In the genomic region with DNA sequence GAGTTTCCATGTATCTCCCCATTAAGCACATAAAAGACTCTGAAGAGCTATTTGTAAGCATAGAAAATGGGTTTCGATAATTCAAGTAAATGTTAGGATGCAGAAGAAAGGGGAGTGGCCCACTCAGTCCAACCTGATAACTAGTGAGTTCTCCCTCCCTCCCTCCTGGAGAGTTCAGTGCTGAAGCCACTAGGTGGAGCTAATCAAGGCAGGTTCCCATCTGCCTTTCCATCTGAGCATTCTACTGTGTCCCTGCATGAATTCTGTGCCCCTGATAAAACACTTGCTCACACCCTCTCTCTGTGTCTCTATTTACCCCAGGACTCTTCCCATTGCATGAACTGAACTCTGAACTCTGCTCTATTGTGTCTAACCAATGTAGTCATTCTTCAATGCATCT, we compare ENCODE assay signal across 8 mouse cellular contexts. TPM values are rescaled to one million over a fixed set of nuclear protein-coding genes. Genes with fewer than 3 reads are reported as not detected.
A peak's percentile ranks its signal among the peaks of the same experiment; 100 is the strongest.
DNase-seq lines count a peak whose midpoint lies in the region; ATAC-seq and TF ChIP-seq lines count a peak whose summit lies in the region.
"Had no signal": no experiment of that assay in that cellular context is flagged by ENCODE, and none has a peak within 500 bp of the region (broad histone marks: within the 10 kb centered on the region; RNA-seq: fewer than 3 reads in every experiment).

No protein-coding gene starts in this region.

- TF ChIP-seq POLR2A in kidney, adult 2 months (IDR thresholded peaks at IDR 0.05; ENCODE audit: low read depth, low read length) = no peak

- no peaks in the 10 kb centered on the region for H3K27me3 ChIP-seq in kidney, adult 2 months (replicated peaks; ENCODE audit: control insufficient read depth, insufficient read depth, low read length)
- no peaks in the 10 kb centered on the region for H3K27me3 ChIP-seq in kidney, embryonic 14.5 days (ENCODE audit: control insufficient read depth, insufficient read depth, low read length)
- H3K27me3 ChIP-seq: embryonic facial prominence, embryonic 13.5 days had no signal

- H3K4me3 ChIP-seq in kidney, adult 2 months (ENCODE audit: insufficient read depth, low read depth, low read length) = no peak overlapping the region
- H3K4me3 ChIP-seq in kidney, embryonic 14.5 days (ENCODE audit: low read length) = no peak overlapping the region
- H3K4me3 ChIP-seq: embryonic facial prominence, embryonic 13.5 days had no signal

- H3K36me3 ChIP-seq in kidney, adult 2 months (ENCODE audit: control insufficient read depth, insufficient read depth, low read length) = no peaks in the 10 kb centered on the region
- H3K36me3 ChIP-seq in kidney, embryonic 14.5 days (ENCODE audit: control insufficient read depth, insufficient read depth, low read length) = no peaks in the 10 kb centered on the region
- H3K36me3 ChIP-seq: embryonic facial prominence, embryonic 13.5 days had no signal

- H3K9ac ChIP-seq in kidney, embryonic 14.5 days (ENCODE audit: low read depth, low read length) = no peak overlapping the region
- H3K9ac ChIP-seq: embryonic facial prominence, embryonic 13.5 days had no signal

- WGBS in kidney, adult 2 months = 60% methylated on average over 1 of the region's 1 CpGs
- 62% methylated on average over 1 of the region's 1 CpGs for WGBS in kidney, embryonic 14.5 days

- peak; percentile 51 for TF ChIP-seq CTCF in kidney, adult 2 months (conservative IDR thresholded peaks at IDR 0.05; ENCODE audit: insufficient read depth, insufficient read length, low read depth, low read length)

- H3K27ac ChIP-seq in kidney, adult 2 months (ENCODE audit: insufficient read depth, low read depth, low read length) = no peak overlapping the region
- no peak overlapping the region for H3K27ac ChIP-seq in kidney, embryonic 14.5 days (ENCODE audit: low read depth, low read length)
- H3K27ac ChIP-seq: embryonic facial prominence, embryonic 13.5 days had no signal

- no peak overlapping the region for H3K4me2 ChIP-seq in kidney, embryonic 14.5 days (replicated peaks; ENCODE audit: low read depth, low read length)
- H3K4me2 ChIP-seq: embryonic facial prominence, embryonic 13.5 days had no signal

- no peak for DNase-seq in kidney, adult 2 months
- peak; percentile 38 for DNase-seq in thymus, postnatal 0 days (ENCODE audit: low spot score)
- no peak for DNase-seq in thymus, postnatal 36 days
- DNase-seq in forelimb bud, embryonic 11.5 days (ENCODE audit: low read depth, low spot score) = peak; percentile 32
- DNase-seq in thymus, postnatal 14 days = peak; percentile 51
- no peak for DNase-seq in spleen, adult 18-20 months

- no peaks in the 10 kb centered on the region for H3K9me3 ChIP-seq in kidney, embryonic 14.5 days (ENCODE audit: control insufficient read depth, low read length)
- H3K9me3 ChIP-seq: embryonic facial prominence, embryonic 13.5 days had no signal

- no peak for ATAC-seq in kidney, embryonic 14.5 days (ENCODE audit: low FRiP score, low TSS enrichment)

- no peaks in the 10 kb centered on the region for H3K4me1 ChIP-seq in kidney, adult 2 months (ENCODE audit: control insufficient read depth, insufficient read depth, low read length)
- H3K4me1 ChIP-seq in kidney, embryonic 14.5 days (ENCODE audit: control insufficient read depth, insufficient read depth, low read length) = no peaks in the 10 kb centered on the region
- H3K4me1 ChIP-seq: embryonic facial prominence, embryonic 13.5 days had no signal

RNA-seq across cellular contexts. Expression of a gene that starts 57.1 kb away (rescaled TPM):
- polyA plus RNA-seq in kidney, adult 2 months (2012; rRNA removed) = not detected in 2 replicates
- 0.29 TPM in 1 of 2 replicates, not detected in the other for polyA plus RNA-seq in kidney, embryonic 14.5 days (2014; fragmentation: Nextera tagmentation; extraction: Ambion mirVana)
- 4.0 and 5.2 TPM in 2 replicates for polyA plus RNA-seq in thymus, postnatal 0 days (2015; fragmentation: Nextera tagmentation; extraction: Ambion mirVana)

Comparison
In these comparisons a context has a peak if more than half of its experiments do, and no peak if none do; other contexts are left out.
1. DNase-seq: peak in thymus, postnatal 0 days (single experiment), forelimb bud, embryonic 11.5 days (single experiment) and thymus, postnatal 14 days (single experiment); none in kidney, adult 2 months (single experiment), thymus, postnatal 36 days (0 of 2) and spleen, adult 18-20 months (0 of 2).